Mouse (Mus musculus) hindbrain, embryonic 12.5 days (tissue): ENCODE measurements at regions not wholly inside any gene's neighbourhood (a gene's known extent, or its start where the extent isn't known, plus 50 kb on each side); places are given as distances from the start of the nearest gene placed in this dataset.
"Not testable (repeated sequence)": the region's sequence is repeated elsewhere in the genome, so short reads cannot be mapped to it uniquely, and the experiment has no call there.

ENCODE experiments used
- ATAC-seq: fragments of 200-750 bp; cut with Nextera tagmentation; 2 replicates; pipeline ENCODE4 v1.8.0; 2017; ENCODE audit warnings: moderate TSS enrichment; ENCODE audit not compliant: low FRiP score
- H3K27ac ChIP-seq: fragments of 300-500 bp; sonication (generic); 2 replicates; pipeline ENCODE4 v1.5.1; 2016; ENCODE audit warnings: mild to moderate bottlenecking
- H3K27me3 ChIP-seq: fragments of 300-500 bp; sonication (generic); 2 replicates; pipeline ENCODE4 v1.6.1; 2016; ENCODE audit warnings: mild to moderate bottlenecking
- H3K36me3 ChIP-seq: fragments of 300-500 bp; sonication (generic); 2 replicates; pipeline ENCODE4 v1.6.1; 2016; ENCODE audit warnings: mild to moderate bottlenecking
- H3K4me1 ChIP-seq: fragments of 300-500 bp; sonication (generic); 2 replicates; pipeline ENCODE4 v1.6.1; 2016
- H3K4me2 ChIP-seq: fragments of 300-500 bp; sonication (generic); replicated peaks from 2 replicates; pipeline ENCODE4 v1.6.1; 2016; ENCODE audit warnings: mild to moderate bottlenecking
- H3K4me3 ChIP-seq: fragments of 300-500 bp; sonication (generic); 2 replicates; pipeline ENCODE4 v1.5.1; 2016; ENCODE audit warnings: mild to moderate bottlenecking
- H3K9ac ChIP-seq: fragments of 300-500 bp; sonication (generic); 2 replicates; pipeline ENCODE4 v1.6.1; 2016; ENCODE audit warnings: mild to moderate bottlenecking, moderate library complexity
- H3K9me3 ChIP-seq: fragments of 300-500 bp; sonication (generic); replicated peaks from 2 replicates; pipeline ENCODE4 v1.6.1; 2016; ENCODE audit warnings: mild to moderate bottlenecking
- WGBS: fragments of 180-500 bp; shearing (Covaris S2); methylation state at CpG from one replicate; pipeline ENCODE4 v1.1.7; 2016; 5-methylcytosine and 5-hydroxymethylcytosine counted together

- Histone ChIP-seq H3K9me3 (no peaks in the 10 kb centered on the region), H3K4me2 (no peak overlapping the region), H3K27me3 (no peaks in the 10 kb centered on the region), H3K9ac (no peak overlapping the region), H3K36me3 (no peaks in the 10 kb centered on the region), H3K4me1 (no peaks in the 10 kb centered on the region), H3K27ac (no peak overlapping the region), H3K4me3 (no peak overlapping the region)
- WGBS: 88% methylated on average over 6 of the region's 6 CpGs
- no peak for ATAC-seq
Measured at GRCm38 (mm10) chr4:110093040-110093820, 115.4 kb downstream of the Dmrta2 start.

GRCm38 (mm10) chr4:110094541-110094940, 116.7 kb downstream of the Dmrta2 start:
- no peaks in the 10 kb centered on the region for H3K27me3 ChIP-seq
- WGBS: 100% methylated on average over 1 of the region's 1 CpGs
- H3K4me3 ChIP-seq: no peak overlapping the region
- H3K9me3 ChIP-seq: no peaks in the 10 kb centered on the region
- no peak for ATAC-seq
- H3K36me3 ChIP-seq: no peaks in the 10 kb centered on the region
- H3K4me1 ChIP-seq: no peaks in the 10 kb centered on the region
- H3K27ac ChIP-seq: no peak overlapping the region
- H3K9ac ChIP-seq: no peak overlapping the region
- H3K4me2 ChIP-seq: no peak overlapping the region

- H3K4me2 ChIP-seq: no peak overlapping the region
- no peaks in the 10 kb centered on the region for H3K27me3 ChIP-seq
- no peaks in the 10 kb centered on the region for H3K4me1 ChIP-seq
- ATAC-seq: 0 out of 2 replicates have a peak, but pooled peaks have one; percentile 32
- H3K36me3 ChIP-seq: no peaks in the 10 kb centered on the region
- 78% methylated on average over 11 of the region's 11 CpGs for WGBS
- no peak overlapping the region for H3K4me3 ChIP-seq
- H3K27ac ChIP-seq: no peak overlapping the region
- H3K9ac ChIP-seq: no peak overlapping the region
- no peaks in the 10 kb centered on the region for H3K9me3 ChIP-seq
Measured at GRCm38 (mm10) chr4:110095760-110096593, 118.1 kb downstream of the Dmrta2 start.

GRCm38 (mm10) chr4:110104119-110104518, 126.3 kb downstream of the Dmrta2 start:
- not testable (repeated sequence) for ATAC-seq, H3K27ac ChIP-seq, H3K9me3 ChIP-seq, H3K9ac ChIP-seq, H3K27me3 ChIP-seq, H3K4me2 ChIP-seq, H3K36me3 ChIP-seq, H3K4me1 ChIP-seq, H3K4me3 ChIP-seq
- WGBS: 96% methylated on average over 6 of the region's 7 CpGs

GRCm38 (mm10) chr4:110106620-110107243, 128.9 kb downstream of the Dmrta2 start:
- Histone ChIP-seq H3K36me3 (no peaks in the 10 kb centered on the region), H3K9me3 (no peaks in the 10 kb centered on the region), H3K4me3 (no peak overlapping the region), H3K27ac (0 out of 2 replicates have a peak overlapping the region, but pooled peaks have one; percentile 24), H3K4me1 (no peaks in the 10 kb centered on the region), H3K27me3 (no peaks in the 10 kb centered on the region), H3K9ac (no peak overlapping the region), H3K4me2 (no peak overlapping the region)
- ATAC-seq: peak; percentile 19; the same call in 1 of the 2 replicates
- WGBS: 77% methylated on average over 7 of the region's 7 CpGs

GRCm38 (mm10) chr4:110119438-110119837, 141.6 kb downstream of the Dmrta2 start:
- H3K27ac ChIP-seq: 0 out of 2 replicates have a peak overlapping the region, but pooled peaks have one; percentile 78
- peaks cover 8% of the 10 kb centered on the region for H3K4me1 ChIP-seq
- WGBS: 43% methylated on average over 9 of the region's 9 CpGs
- H3K9me3 ChIP-seq: no peaks in the 10 kb centered on the region
- ATAC-seq: no peak
- H3K4me2 ChIP-seq: no peak overlapping the region
- H3K36me3 ChIP-seq: no peaks in the 10 kb centered on the region
- H3K4me3 ChIP-seq: no peak overlapping the region
- no peaks in the 10 kb centered on the region for H3K27me3 ChIP-seq
- H3K9ac ChIP-seq: no peak overlapping the region

- Histone ChIP-seq H3K9me3 (no peaks in the 10 kb centered on the region), H3K27me3 (no peaks in the 10 kb centered on the region), H3K4me3 (no peak overlapping the region), H3K36me3 (no peaks in the 10 kb centered on the region), H3K4me2 (no peak overlapping the region), H3K27ac (peak overlapping the region; percentile 78), H3K9ac (no peak overlapping the region), H3K4me1 (peaks cover 8% of the 10 kb centered on the region)
- no peak for ATAC-seq
- WGBS: 68% methylated on average over 3 of the region's 3 CpGs
Measured at GRCm38 (mm10) chr4:110119874-110120273, 142.0 kb downstream of the Dmrta2 start.

GRCm38 (mm10) chr4:110120761-110121160, 142.9 kb downstream of the Dmrta2 start:
- Histone ChIP-seq H3K4me3 (no peak overlapping the region), H3K36me3 (no peaks in the 10 kb centered on the region), H3K9me3 (no peaks in the 10 kb centered on the region), H3K9ac (no peak overlapping the region), H3K27ac (peak overlapping the region; percentile 78), H3K4me2 (no peak overlapping the region), H3K27me3 (no peaks in the 10 kb centered on the region), H3K4me1 (peaks cover 16% of the 10 kb centered on the region)
- 54% methylated on average over 9 of the region's 9 CpGs for WGBS
- peak; percentile 65 for ATAC-seq

GRCm38 (mm10) chr4:110121447-110121846, 143.6 kb downstream of the Dmrta2 start:
- Histone ChIP-seq H3K4me2 (no peak overlapping the region), H3K27me3 (no peaks in the 10 kb centered on the region), H3K4me3 (no peak overlapping the region), H3K9ac (no peak overlapping the region), H3K9me3 (no peaks in the 10 kb centered on the region), H3K36me3 (no peaks in the 10 kb centered on the region), H3K27ac (peak overlapping the region; percentile 78), H3K4me1 (peaks cover 17% of the 10 kb centered on the region)
- ATAC-seq: no peak
- 42% methylated on average over 5 of the region's 5 CpGs for whole genome bisulfite sequencing

- WGBS: 28% methylated on average over 6 of the region's 6 CpGs
- peak overlapping the region; percentile 60; the same call in 1 of the 2 replicates for H3K27ac ChIP-seq
Measured at GRCm38 (mm10) chr4:110125067-110125784, 147.4 kb downstream of the Dmrta2 start.

GRCm38 (mm10) chr4:110127941-110128520, 150.2 kb downstream of the Dmrta2 start:
- H3K27ac ChIP-seq: 0 out of 2 replicates have a peak overlapping the region, but pooled peaks have one; percentile 17
- H3K4me2 ChIP-seq: no peak overlapping the region
- H3K9ac ChIP-seq: no peak overlapping the region
- no peaks in the 10 kb centered on the region for H3K36me3 ChIP-seq
- ATAC-seq: no peak
- H3K27me3 ChIP-seq: no peaks in the 10 kb centered on the region
- peaks cover 20% of the 10 kb centered on the region for H3K4me1 ChIP-seq
- H3K4me3 ChIP-seq: no peak overlapping the region
- H3K9me3 ChIP-seq: no peaks in the 10 kb centered on the region
- 49% methylated on average over 3 of the region's 3 CpGs for WGBS

More at GRCm38 (mm10) chr4:110125067-110125784, 147.4 kb downstream of the Dmrta2 start:
- Histone ChIP-seq H3K4me1 (peaks cover 27% of the 10 kb centered on the region), H3K27me3 (no peaks in the 10 kb centered on the region), H3K4me2 (no peak overlapping the region), H3K9me3 (no peaks in the 10 kb centered on the region), H3K36me3 (no peaks in the 10 kb centered on the region), H3K4me3 (no peak overlapping the region), H3K9ac (no peak overlapping the region)
- ATAC-seq: no peak
